Mouse (Mus musculus): ENCODE measurements around the gene Hist1h4i.

DNA sequence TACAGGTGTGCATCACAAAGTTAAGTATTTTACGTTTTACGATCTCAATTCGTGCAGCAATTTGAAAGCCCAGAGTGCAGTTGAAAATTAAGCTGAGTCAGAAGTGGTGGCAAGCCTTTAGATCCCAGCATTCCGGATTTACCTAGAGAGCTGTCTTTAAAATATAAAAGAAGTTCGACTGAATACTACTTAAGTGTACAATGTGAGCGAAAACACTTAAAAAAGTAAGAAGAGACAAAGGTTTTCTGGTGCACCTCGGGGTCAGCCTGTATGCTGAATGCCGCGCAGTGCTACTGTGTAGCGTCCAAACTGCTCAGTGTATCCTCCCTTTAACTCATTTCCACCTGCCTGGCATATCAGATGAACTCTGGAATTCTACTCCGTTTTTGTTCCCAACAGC is 19.6 kb downstream of the Hist1h4i start:
- no peak for TF ChIP-seq CTCF (IDR thresholded peaks at IDR 0.05; ENCODE audit: low read depth, low read length)
- no peak for TF ChIP-seq TAL1 (conservative IDR thresholded peaks at IDR 0.05; ENCODE audit: low read depth, low read length)
- no peak for TF ChIP-seq GATA1 (IDR thresholded peaks at IDR 0.05; ENCODE audit: borderline replicate concordance, low read length)
- no peak for TF ChIP-seq POLR2AphosphoS5 (IDR thresholded peaks at IDR 0.05; ENCODE audit: insufficient replicate concordance, low read depth, low read length)

Data from G1E (cell line).